Mouse (Mus musculus): ENCODE data around the gene 2310030G06Rik.

2310030G06Rik gene

GRCm38 (mm10) chr9:50746214-50746677 is at the start of gene 2310030G06Rik:
2310030G06Rik (minus strand) TSS chr9:50746536.
- DNase-seq = peak; percentile 82 to 87

GRCm38 (mm10) chr9:50795266-50795665 is 48.9 kb upstream of the 2310030G06Rik start:
- no peak for DNase-seq

- peak in 1 of 2 experiments; percentile 73 for DNase-seq
Observed at GRCm38 (mm10) chr9:50782155-50782554, 35.8 kb upstream of the 2310030G06Rik start.

GRCm38 (mm10) chr9:50776162-50776760 is 29.9 kb upstream of the 2310030G06Rik start:
- no peak for DNase-seq

- DNase-seq = peak in 1 of 2 experiments; percentile 23
Observed at GRCm38 (mm10) chr9:50775662-50776126, 29.4 kb upstream of the 2310030G06Rik start.

- peak; percentile 87 to 95 for DNase-seq
Observed at GRCm38 (mm10) chr9:50774991-50775612, 28.8 kb upstream of the 2310030G06Rik start, which contains the start of the genes Alg9 and 1110032A03Rik. Alg9 (plus strand) TSS chr9:50775019. 1110032A03Rik (minus strand) TSS chr9:50775520.

- DNase-seq = no peak
Observed at GRCm38 (mm10) chr9:50774026-50774462, 27.7 kb upstream of the 2310030G06Rik start.

- DNase-seq = no peak
Observed at GRCm38 (mm10) chr9:50770011-50770410, 23.7 kb upstream of the 2310030G06Rik start.

GRCm38 (mm10) chr9:50768107-50769002 is 22.0 kb upstream of the 2310030G06Rik start, which contains the start of gene Fdxacb1:
Fdxacb1 (plus strand) TSS chr9:50768236.
- peak; percentile 99 for DNase-seq

- DNase-seq = no peak
Observed at GRCm38 (mm10) chr9:50767531-50768106, 21.3 kb upstream of the 2310030G06Rik start.

GRCm38 (mm10) chr9:50763331-50763730 is 17.0 kb upstream of the 2310030G06Rik start:
- peak; percentile 22 to 52 for DNase-seq

- no peak for DNase-seq
Observed at GRCm38 (mm10) chr9:50761520-50762243, 15.3 kb upstream of the 2310030G06Rik start.

GRCm38 (mm10) chr9:50756711-50757110 is 10.4 kb upstream of the 2310030G06Rik start:
- DNase-seq = no peak

- no peak for DNase-seq
Observed at GRCm38 (mm10) chr9:50753947-50754346, 7.6 kb upstream of the 2310030G06Rik start.

GRCm38 (mm10) chr9:50752784-50753615 is 6.7 kb upstream of the 2310030G06Rik start:
- peak; percentile 79 to 86 for DNase-seq

- peak in 1 of 2 experiments; percentile 53 for DNase-seq
Observed at GRCm38 (mm10) chr9:50752054-50752602, 5.8 kb upstream of the 2310030G06Rik start, which contains the start of gene Hspb2. Hspb2 (minus strand) TSS chr9:50752354.

- DNase-seq = no peak
Observed at GRCm38 (mm10) chr9:50751323-50751722, 5.0 kb upstream of the 2310030G06Rik start, which contains the start of gene Cryab. Cryab (plus strand) TSS chr9:50751325.

GRCm38 (mm10) chr9:50750706-50751105 is 4.4 kb upstream of the 2310030G06Rik start:
- no peak for DNase-seq

GRCm38 (mm10) chr9:50745806-50746205 is 530 bp downstream of the 2310030G06Rik start:
- no peak for DNase-seq

GRCm38 (mm10) chr9:50742744-50743143 is 3.6 kb downstream of the 2310030G06Rik start:
- no peak for DNase-seq

Data from kidney, postnatal 36 days (tissue).